ENCODE assay signal across 10 mouse cellular contexts in the genomic region with DNA sequence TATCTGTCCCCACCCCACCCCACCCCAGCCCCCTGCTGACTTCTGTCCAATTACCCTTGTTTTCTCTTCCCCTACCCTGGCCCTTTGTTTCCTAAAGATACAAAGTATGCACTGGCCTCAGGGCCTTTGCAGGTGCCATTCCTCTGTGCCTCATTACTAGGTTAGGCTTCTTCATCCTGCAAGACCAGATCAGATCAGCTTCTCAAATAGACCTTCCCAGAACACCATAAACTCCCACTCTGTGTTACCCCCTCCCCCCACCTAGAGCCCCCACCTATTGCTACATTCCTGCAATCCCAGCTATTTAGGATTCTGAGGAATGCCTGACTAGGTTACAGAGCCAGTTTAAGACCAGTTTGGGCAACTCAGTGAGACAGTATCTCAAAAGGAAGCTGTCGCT.
"Had no signal": no experiment of that assay in that cellular context is flagged by ENCODE, and none has a peak within 500 bp of the region (broad histone marks: within the 10 kb centered on the region; RNA-seq: fewer than 3 reads in every experiment).

No protein-coding gene starts in this region.

- H3K4me2 ChIP-seq: kidney, embryonic 15.5 days; lung, embryonic 15.5 days; neural tube, embryonic 13.5 days; stomach, embryonic 15.5 days had no signal

- DNase-seq: lung, postnatal 14 days; right cerebral cortex, postnatal 14 days; thymus, adult 2 months; thymus, postnatal 36 days had no signal

- H3K9me3 ChIP-seq: kidney, embryonic 15.5 days; limb, embryonic 10.5 days; lung, embryonic 15.5 days; neural tube, embryonic 13.5 days; stomach, embryonic 15.5 days had no signal

- H3K36me3 ChIP-seq: limb, embryonic 10.5 days; stomach, embryonic 15.5 days had no signal

- H3K27ac ChIP-seq: macrophage had no signal

- H3K27me3 ChIP-seq: kidney, embryonic 15.5 days; lung, embryonic 15.5 days; neural tube, embryonic 13.5 days; stomach, embryonic 15.5 days had no signal

- H3K9ac ChIP-seq: stomach, embryonic 15.5 days had no signal

- H3K4me3 ChIP-seq: kidney, embryonic 15.5 days; limb, embryonic 10.5 days; lung, embryonic 15.5 days; neural tube, embryonic 13.5 days; stomach, embryonic 15.5 days had no signal
